Mouse (Mus musculus) heart, embryonic 12.5 days (tissue): ENCODE data around the gene Megf8. TPM values are rescaled to one million over a fixed set of nuclear protein-coding genes. Genes with fewer than 3 reads are reported as not detected.
A peak's percentile ranks its signal among the peaks of the same experiment; 100 is the strongest.

Experiments used
- ATAC-seq: fragments of 200-750 bp; cut with Nextera tagmentation; 2 replicates; pipeline ENCODE4 v1.8.0; 2017; ENCODE audit warnings: moderate TSS enrichment, moderate library complexity; ENCODE audit not compliant: insufficient number of reproducible peaks, low FRiP score
- H3K27ac ChIP-seq: fragments of 300-500 bp; sonication (generic); 2 replicates; pipeline ENCODE4 v1.5.1; 2016; ENCODE audit warnings: mild to moderate bottlenecking, moderate library complexity; ENCODE audit not compliant: poor library complexity, severe bottlenecking
- H3K27me3 ChIP-seq: fragments of 300-500 bp; sonication (generic); replicated peaks from 2 replicates; pipeline ENCODE4 v1.6.1; 2016; ENCODE audit warnings: mild to moderate bottlenecking, moderate library complexity
- H3K36me3 ChIP-seq: fragments of 300-500 bp; sonication (generic); 2 replicates; pipeline ENCODE4 v1.6.1; 2016; ENCODE audit warnings: mild to moderate bottlenecking, moderate library complexity
- H3K4me1 ChIP-seq: fragments of 300-500 bp; sonication (generic); replicated peaks from 2 replicates; pipeline ENCODE4 v1.6.1; 2016; ENCODE audit warnings: mild to moderate bottlenecking
- H3K4me2 ChIP-seq: fragments of 300-500 bp; sonication (generic); 2 replicates; pipeline ENCODE4 v1.6.1; 2016; ENCODE audit warnings: mild to moderate bottlenecking, moderate library complexity
- H3K4me3 ChIP-seq: fragments of 300-500 bp; sonication (generic); 2 replicates; pipeline ENCODE4 v1.5.1; 2016; ENCODE audit warnings: mild to moderate bottlenecking
- H3K9ac ChIP-seq: fragments of 300-500 bp; sonication (generic); 2 replicates; pipeline ENCODE4 v1.6.1; 2016; ENCODE audit warnings: mild to moderate bottlenecking, moderate library complexity
- H3K9me3 ChIP-seq: fragments of 300-500 bp; sonication (generic); replicated peaks from 2 replicates; pipeline ENCODE4 v1.6.1; 2016; ENCODE audit warnings: mild to moderate bottlenecking, moderate library complexity
- WGBS: fragments of 180-500 bp; shearing (Covaris S2); methylation state at CpG from one replicate; pipeline ENCODE4 v1.1.7; 2016; 5-methylcytosine and 5-hydroxymethylcytosine counted together
- polyA plus RNA-seq: library from polyadenylated mRNA; unstranded; fragments of >200 nt; fragmentation: Nextera tagmentation; extraction: Ambion mirVana; gene quantifications from 2 replicates; pipeline ENCODE4 v1.2.1, GENCODE M21; 2016

Megf8 gene
- polyA plus RNA-seq, 1 experiment from 2014 or later = 10.3 TPM

DNA sequence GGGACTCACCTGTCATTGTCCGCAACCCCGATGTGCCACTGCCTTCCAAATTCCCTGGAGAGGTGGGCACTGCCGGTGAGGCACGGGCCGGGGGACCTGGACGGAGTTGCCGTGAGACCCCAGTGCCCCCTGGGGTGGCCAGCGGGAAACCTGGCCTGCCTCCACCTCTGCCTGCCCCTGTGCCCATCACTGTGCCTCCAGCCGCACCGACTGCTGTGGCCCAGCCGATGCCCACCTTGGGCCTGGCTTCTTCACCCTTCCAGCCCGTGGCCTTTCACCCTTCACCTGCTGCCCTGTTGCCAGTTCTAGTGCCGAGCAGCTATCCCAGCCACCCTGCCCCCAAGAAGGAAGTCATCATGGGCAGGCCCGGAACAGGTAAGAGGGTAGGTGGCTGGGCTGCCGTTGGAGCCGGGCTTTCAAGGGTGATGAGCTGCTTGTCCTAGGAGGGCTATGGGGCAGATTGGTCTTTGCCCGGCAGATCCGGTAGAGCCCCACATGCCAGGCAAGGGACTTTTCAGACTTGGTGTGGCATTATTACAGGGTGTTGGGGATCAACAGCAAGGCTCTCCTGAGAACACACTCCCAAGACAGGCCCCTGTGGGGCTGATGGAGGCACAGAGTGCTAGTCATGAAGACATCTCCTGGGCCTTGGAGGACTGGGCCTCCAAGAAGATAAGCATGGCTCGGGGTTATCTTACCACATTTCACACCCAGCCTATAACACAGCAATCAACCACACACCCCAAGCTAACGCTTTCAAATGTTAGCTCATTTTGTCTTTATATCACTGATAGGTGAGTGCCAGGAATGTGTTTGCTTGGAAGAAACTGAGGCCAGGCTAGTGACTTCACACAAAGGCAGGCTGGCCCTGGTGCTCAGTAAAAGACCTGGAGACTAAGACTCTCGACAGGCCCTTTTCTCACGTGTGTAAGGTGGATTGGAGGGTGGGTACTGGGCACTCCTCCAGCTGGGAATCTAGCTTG is 43.4 kb upstream of the Megf8 start:
- no peaks in the 10 kb centered on the region for H3K27me3 ChIP-seq
- no peak for ATAC-seq
- peaks cover 77% of the 10 kb centered on the region for H3K4me1 ChIP-seq
- peak overlapping the region; percentile 37; the same call in 1 of the 2 replicates for H3K9ac ChIP-seq
- 80% methylated on average over 22 of the region's 22 CpGs for WGBS
- H3K4me2 ChIP-seq = no peak overlapping the region
- peaks cover 39% of the 10 kb centered on the region for H3K36me3 ChIP-seq
- no peaks in the 10 kb centered on the region for H3K9me3 ChIP-seq
- no peak overlapping the region for H3K27ac ChIP-seq
- no peak overlapping the region for H3K4me3 ChIP-seq

DNA sequence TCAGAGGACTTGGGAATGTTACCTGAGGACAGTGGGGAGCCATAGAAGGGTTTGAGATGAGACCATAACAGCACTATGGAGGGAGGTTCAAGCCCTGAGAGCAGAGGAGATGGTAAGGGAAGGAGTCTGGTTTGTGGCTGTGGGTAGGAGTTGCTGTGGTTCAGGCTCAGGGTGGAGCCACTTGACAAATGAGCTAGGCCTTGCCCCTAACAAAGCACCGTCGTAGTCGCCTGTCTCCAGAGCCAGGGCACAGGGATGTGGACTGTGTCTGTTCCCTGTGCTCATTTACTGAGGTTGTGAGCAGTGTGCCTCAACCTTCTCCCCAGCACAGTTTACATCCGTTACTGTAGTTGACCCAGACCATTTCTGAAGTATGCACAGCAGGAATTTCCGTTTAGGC is 42.4 kb upstream of the Megf8 start:
- Histone ChIP-seq H3K9ac (peak overlapping the region; percentile 34), H3K27me3 (no peaks in the 10 kb centered on the region), H3K4me1 (peaks cover 71% of the 10 kb centered on the region), H3K4me2 (no peak overlapping the region), H3K27ac (no peak overlapping the region), H3K9me3 (no peaks in the 10 kb centered on the region), H3K36me3 (peaks cover 39% of the 10 kb centered on the region), H3K4me3 (no peak overlapping the region)
- WGBS = 53% methylated on average over 5 of the region's 5 CpGs
- ATAC-seq = no peak

DNA sequence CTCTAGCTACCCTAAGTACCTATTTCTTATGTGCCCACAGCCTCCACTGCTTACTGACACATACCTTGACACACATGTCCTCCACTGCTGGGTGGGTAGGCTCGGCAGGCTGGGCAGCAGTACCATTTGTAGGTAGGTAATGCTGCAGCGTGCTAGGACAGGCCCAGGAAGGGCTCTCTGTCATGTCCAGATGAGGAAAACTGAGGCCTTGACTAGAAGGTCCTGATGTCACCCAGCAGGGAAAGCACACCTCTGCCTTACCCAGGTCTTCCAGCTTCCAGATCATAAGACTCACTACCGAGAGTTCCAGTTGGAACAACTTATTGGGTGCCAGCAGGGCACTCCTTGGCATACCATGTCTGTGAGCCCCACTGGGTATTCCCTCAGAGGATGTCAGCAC is 42.0 kb upstream of the Megf8 start:
- Histone ChIP-seq H3K9me3 (no peaks in the 10 kb centered on the region), H3K4me1 (peaks cover 71% of the 10 kb centered on the region), H3K4me3 (no peak overlapping the region), H3K27me3 (no peaks in the 10 kb centered on the region), H3K4me2 (no peak overlapping the region), H3K36me3 (peaks cover 39% of the 10 kb centered on the region), H3K9ac (peak overlapping the region; percentile 34), H3K27ac (no peak overlapping the region)
- 86% methylated on average over 3 of the region's 3 CpGs for WGBS
- no peak for ATAC-seq

DNA sequence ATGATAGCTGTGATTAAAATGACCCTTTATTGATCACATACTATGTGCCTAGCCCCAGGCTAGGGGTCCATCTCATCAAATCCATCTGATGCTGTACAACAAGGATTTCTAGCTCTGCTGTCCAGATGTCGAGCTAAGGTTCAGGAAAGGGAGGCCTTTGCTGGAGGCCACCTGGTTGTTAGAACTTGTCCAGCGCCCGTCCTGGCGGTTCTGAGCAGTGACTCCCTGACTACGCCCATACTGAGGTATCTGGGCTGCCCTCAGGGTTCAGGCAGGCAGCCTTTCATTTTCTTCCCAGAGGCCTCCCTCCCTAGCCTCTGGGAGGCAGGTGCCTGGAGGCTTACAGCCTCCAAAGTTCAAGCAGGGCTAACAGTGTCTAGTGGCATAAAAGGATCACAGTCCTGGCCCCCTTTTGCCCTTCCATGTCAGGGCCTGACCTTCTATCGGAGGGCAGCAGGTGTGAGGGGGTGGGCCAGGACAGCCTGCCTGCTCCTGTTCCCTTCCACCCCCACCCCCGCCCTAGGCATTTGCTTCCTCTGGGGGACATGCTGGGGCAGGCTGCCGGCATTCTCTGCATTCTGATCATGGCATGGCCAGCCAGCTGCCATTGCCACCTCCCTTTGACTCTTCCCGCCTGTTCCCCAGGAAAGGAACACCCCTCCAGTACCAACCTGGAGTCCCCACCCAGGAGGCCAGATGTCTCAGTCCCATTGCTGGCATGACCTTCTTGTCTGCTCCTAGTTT is 41.2 kb upstream of the Megf8 start:
- Histone ChIP-seq H3K4me3 (no peak overlapping the region; the same call in 1 of the 2 replicates), H3K27me3 (no peaks in the 10 kb centered on the region), H3K9ac (peak overlapping the region; percentile 34), H3K4me1 (peaks cover 73% of the 10 kb centered on the region), H3K36me3 (peaks cover 39% of the 10 kb centered on the region), H3K9me3 (no peaks in the 10 kb centered on the region), H3K27ac (peak overlapping the region; percentile 50), H3K4me2 (peak overlapping the region; percentile 35)
- 47% methylated on average over 9 of the region's 9 CpGs for WGBS
- no peak for ATAC-seq

DNA sequence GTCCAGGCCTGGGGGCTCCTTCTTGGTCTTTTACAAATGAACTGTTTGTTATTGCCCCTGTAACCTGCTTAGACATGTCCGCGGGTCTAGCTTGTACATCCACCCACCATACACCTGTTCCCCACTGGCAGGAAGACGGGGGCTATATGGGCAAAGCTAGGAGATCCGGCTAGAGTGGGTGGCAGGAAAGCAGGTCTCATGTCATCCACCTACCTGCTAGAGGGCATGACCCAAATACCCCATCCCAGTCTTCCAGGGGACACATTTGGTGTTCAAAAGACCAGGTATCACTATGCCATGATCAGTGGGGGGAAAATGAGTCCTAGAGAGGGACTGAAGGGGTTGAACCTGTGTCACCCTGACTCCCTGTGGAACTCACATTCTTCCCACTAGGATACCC is 39.6 kb upstream of the Megf8 start:
- Histone ChIP-seq H3K9ac (peak overlapping the region; percentile 85; the same call in 1 of the 2 replicates), H3K36me3 (peaks cover 22% of the 10 kb centered on the region), H3K4me2 (peak overlapping the region; percentile 86), H3K27ac (peak overlapping the region; percentile 100), H3K4me1 (peaks cover 78% of the 10 kb centered on the region), H3K4me3 (peak overlapping the region; percentile 91; the same call in 1 of the 2 replicates), H3K27me3 (no peaks in the 10 kb centered on the region), H3K9me3 (no peaks in the 10 kb centered on the region)
- WGBS = 83% methylated on average over 4 of the region's 4 CpGs
- no peak for ATAC-seq

DNA sequence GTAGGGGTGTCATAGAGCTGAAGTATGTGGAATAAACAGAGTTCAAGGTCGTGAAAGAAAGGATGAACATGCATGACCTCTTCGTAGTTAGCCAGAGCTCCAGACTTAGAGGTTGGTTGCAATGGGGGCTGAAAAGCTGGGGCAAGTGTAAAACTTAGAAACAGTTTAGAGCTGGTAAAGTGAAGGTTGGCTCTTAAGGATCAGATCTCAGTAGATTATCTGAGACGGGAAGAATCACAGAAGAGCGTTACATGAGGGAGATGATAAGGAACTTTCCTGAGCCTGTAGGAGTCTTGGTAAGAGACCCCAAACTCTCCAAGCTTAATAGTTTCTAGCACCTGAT is 39.0 kb upstream of the Megf8 start:
- Histone ChIP-seq H3K27me3 (no peaks in the 10 kb centered on the region), H3K9ac (peak overlapping the region; percentile 85), H3K36me3 (peaks cover 16% of the 10 kb centered on the region), H3K9me3 (no peaks in the 10 kb centered on the region), H3K4me1 (peaks cover 73% of the 10 kb centered on the region), H3K4me3 (peak overlapping the region; percentile 91), H3K27ac (peak overlapping the region; percentile 100), H3K4me2 (peak overlapping the region; percentile 86)
- WGBS = 9% methylated on average over 4 of the region's 4 CpGs
- no peak for ATAC-seq

DNA sequence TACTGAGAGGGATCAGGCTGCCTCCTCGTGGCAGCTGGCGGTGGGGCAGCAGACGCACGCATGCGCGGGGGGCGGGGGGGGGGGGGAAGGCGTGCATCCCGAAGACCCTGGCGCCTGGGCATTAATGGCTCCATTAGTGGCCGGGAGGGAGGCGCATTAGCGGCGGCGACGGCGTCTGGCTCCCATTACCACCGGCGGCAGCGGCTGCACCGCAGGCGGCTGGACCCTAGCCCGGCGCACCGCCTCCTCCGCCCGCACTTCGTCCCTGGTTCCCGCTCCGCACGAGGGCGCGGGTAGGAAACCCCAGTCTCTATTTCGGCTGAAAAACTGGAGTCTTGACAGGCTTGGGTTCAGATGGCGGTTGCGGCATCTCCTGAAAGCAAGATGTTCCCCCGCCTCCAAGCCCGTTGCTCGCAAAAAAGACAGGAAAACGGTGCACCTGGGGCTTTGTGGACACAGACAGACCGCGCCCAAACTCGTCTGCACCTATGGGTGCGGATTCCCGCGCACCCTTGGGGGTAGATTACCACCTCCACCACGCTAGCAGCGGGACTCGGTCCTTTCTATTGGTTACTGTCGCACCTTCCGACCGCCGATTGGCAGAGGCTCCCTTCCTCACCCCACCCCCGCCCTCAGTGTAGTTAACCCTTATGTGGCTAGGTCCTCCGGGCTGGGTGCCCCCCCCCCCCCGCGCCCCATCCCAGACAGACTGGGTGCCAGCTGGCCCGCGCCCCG is 38.5 kb upstream of the Megf8 start:
- H3K9me3 ChIP-seq = no peaks in the 10 kb centered on the region
- H3K27me3 ChIP-seq = no peaks in the 10 kb centered on the region
- under 1% methylated on average over 56 of the region's 60 CpGs for WGBS
- H3K27ac ChIP-seq = peak overlapping the region; percentile 100
- ATAC-seq = peak; percentile 46
- H3K4me3 ChIP-seq = peak overlapping the region; percentile 91
- peak overlapping the region; percentile 85 for H3K9ac ChIP-seq
- peaks cover 73% of the 10 kb centered on the region for H3K4me1 ChIP-seq
- peaks cover 11% of the 10 kb centered on the region for H3K36me3 ChIP-seq
- peak overlapping the region; percentile 86 for H3K4me2 ChIP-seq

DNA sequence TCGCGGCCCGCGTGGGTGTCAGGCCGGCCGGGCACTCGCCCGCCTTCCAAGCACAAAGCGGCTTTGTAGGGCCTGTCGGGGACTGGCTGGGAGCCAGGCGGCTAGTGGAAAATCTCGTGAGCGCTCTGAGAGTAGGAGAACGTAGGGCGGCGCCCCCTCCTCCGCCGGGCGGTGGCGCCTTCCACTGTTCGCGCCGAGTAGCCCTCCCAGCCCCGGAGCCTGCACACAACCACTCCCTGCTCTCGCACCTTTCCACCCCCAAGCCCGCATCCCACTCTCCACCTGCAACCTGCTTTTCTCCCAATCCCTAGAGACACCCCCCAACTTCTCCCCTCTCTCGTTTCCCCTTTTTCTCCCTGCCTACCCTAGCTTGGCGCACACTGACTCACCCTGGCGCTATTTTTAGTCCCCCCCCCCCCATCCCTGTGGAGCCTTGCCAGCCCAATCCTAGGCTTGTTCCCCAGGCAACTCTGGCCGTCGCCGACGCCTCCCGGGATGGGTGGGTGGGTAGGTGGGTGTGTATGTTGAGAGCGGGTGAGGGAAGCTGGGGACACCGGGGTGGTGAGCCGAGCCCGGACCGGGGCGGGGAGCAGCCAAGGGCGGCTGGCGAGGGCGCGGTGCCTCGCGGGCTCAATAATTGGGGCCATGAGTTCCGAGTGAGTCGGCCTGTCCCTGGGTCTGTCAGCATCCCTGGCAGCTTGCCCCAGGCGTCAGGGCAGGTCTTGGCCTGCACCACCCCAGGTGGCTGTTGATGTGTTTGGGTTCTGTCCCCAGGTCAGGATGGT is 37.7 kb upstream of the Megf8 start:
- Histone ChIP-seq H3K9ac (peak overlapping the region; percentile 85), H3K36me3 (peaks cover 7% of the 10 kb centered on the region; the same call in 1 of the 2 replicates), H3K4me2 (peak overlapping the region; percentile 86), H3K27ac (peak overlapping the region; percentile 100), H3K9me3 (no peaks in the 10 kb centered on the region), H3K4me3 (peak overlapping the region; percentile 91), H3K27me3 (no peaks in the 10 kb centered on the region), H3K4me1 (peaks cover 73% of the 10 kb centered on the region)
- under 1% methylated on average over 48 of the region's 49 CpGs for WGBS
- ATAC-seq = peak; percentile 24

DNA sequence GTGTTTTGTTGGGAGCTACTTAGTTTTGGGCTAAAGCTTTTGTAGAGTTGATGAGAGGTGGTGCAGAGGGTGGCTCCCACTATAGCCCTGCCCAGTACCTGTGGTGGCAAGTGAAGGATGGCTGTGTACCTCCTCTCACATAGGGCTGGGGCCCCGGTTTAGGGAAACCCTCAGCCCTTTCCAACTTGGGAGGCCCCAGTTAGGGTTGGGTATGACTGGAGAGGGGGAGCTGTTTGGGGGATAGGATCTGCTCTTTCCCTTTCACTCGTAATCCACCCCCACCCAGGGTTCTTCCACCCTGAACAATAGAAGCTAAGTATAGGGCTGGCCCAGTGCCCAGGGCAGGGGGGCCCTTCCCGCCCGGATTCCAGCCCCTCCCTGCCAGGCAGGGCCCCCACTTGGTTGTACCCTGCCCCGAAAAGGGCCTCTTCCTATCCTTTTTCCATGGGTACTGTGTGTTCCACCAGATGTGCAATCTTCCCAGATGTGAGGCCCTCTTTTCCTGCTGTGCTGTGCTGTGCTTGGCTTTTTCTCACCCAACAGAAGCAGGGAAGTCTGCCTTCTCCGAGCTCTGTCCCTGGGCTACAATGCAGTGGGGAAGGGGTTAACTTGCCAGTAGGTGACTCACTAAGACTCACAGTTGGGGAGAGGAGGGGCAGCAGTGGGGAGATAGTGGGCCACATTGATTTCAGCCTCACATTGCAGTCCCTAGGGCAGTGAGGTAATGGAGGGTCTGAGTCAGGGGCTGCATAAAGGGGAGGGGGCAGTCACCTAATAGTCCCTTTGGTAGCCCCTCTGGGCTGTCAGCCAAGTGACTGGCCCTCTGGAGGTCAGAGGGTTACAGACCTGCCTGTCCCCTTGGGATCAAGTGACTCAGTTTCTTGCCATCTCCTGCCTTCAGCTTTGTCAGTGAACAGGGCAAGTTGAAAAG is 36.8 kb upstream of the Megf8 start:
- Histone ChIP-seq H3K27me3 (no peaks in the 10 kb centered on the region), H3K36me3 (peaks cover 7% of the 10 kb centered on the region), H3K4me3 (peak overlapping the region; percentile 91), H3K9ac (peak overlapping the region; percentile 85), H3K4me1 (peaks cover 73% of the 10 kb centered on the region), H3K4me2 (peak overlapping the region; percentile 86), H3K27ac (peak overlapping the region; percentile 100), H3K9me3 (no peaks in the 10 kb centered on the region)
- ATAC-seq = peak; percentile 38
- WGBS = 0% methylated on average over 6 of the region's 6 CpGs
